Mouse (Mus musculus) embryonic facial prominence, embryonic 12.5 days (tissue): Measurements from ENCODE around the gene 2310007B03Rik. TPM values are rescaled to one million over a fixed set of nuclear protein-coding genes. Genes with fewer than 3 reads are reported as not detected.

ENCODE experiments used
- polyA plus RNA-seq: library from polyadenylated mRNA; unstranded; fragments of >200 nt; fragmentation: Nextera tagmentation; extraction: Ambion mirVana; gene quantifications from 2 replicates; pipeline ENCODE4 v1.2.1, GENCODE M21; 2016

The 2310007B03Rik gene
- polyA plus RNA-seq, 1 experiment from 2014 or later: 0.09 TPM

Other genes starting within 250 kb of the 2310007B03Rik start
- gene Capn10, start 226.6 kb downstream of the 2310007B03Rik start, polyA plus RNA-seq: 42.7 and 44.7 TPM in 2 replicates
- gene Gpr35, start 210.1 kb downstream of the 2310007B03Rik start, polyA plus RNA-seq: 0.36 and 0.57 TPM in 2 replicates
- gene Aqp12, start 154.6 kb downstream of the 2310007B03Rik start, polyA plus RNA-seq: not detected in 2 replicates
- 31.4 and 34.4 TPM in 2 replicates for gene Kif1a, start 59.0 kb downstream of the 2310007B03Rik start, polyA plus RNA-seq
- gene Agxt, start 25.7 kb downstream of the 2310007B03Rik start, polyA plus RNA-seq: not detected in 2 replicates
- gene Crocc2, start 7.8 kb upstream of the 2310007B03Rik start, polyA plus RNA-seq: 0.18 TPM in 2 replicates
- gene Sned1, start 74.9 kb upstream of the 2310007B03Rik start, polyA plus RNA-seq: 24.6 and 30.6 TPM in 2 replicates
- gene Mterf4, start 145.0 kb upstream of the 2310007B03Rik start, polyA plus RNA-seq: 33.5 and 36.8 TPM in 2 replicates
- gene Ppp1r7, start 181.9 kb upstream of the 2310007B03Rik start, polyA plus RNA-seq: 70.6 and 71.1 TPM in 2 replicates
- gene Pask, start 182.5 kb upstream of the 2310007B03Rik start, polyA plus RNA-seq: 22.6 and 22.9 TPM in 2 replicates
- 0.22 and 0.29 TPM in 2 replicates for gene Ano7, start 213.0 kb upstream of the 2310007B03Rik start, polyA plus RNA-seq